In genomic region chr4:134252131-134252910, GRCm38 (mm10) we compare ENCODE assay signal across 9 mouse cellular contexts. TPM values are rescaled to one million over a fixed set of nuclear protein-coding genes. Genes with fewer than 3 reads are reported as not detected.
DNase-seq lines count a peak whose midpoint lies in the region; ATAC-seq lines count a peak whose summit lies in the region.
"Had no signal": no experiment of that assay in that cellular context is flagged by ENCODE, and none has a peak within 500 bp of the region (broad histone marks: within the 10 kb centered on the region; RNA-seq: fewer than 3 reads in every experiment).

No protein-coding gene starts in this region.

- no peak for ATAC-seq in kidney, embryonic 15.5 days (replicated peaks; ENCODE audit: low FRiP score)
- ATAC-seq in midbrain, embryonic 12.5 days (ENCODE audit: low FRiP score, low read depth), result no peak
- no peak for ATAC-seq in cerebellum, adult (ENCODE audit: insufficient number of reproducible peaks, low FRiP score, low TSS enrichment)

- H3K9me3 ChIP-seq in heart, embryonic 10.5 days, result no peaks in the 10 kb centered on the region
- no peaks in the 10 kb centered on the region for H3K9me3 ChIP-seq in forebrain, embryonic 10.5 days
- H3K9me3 ChIP-seq in kidney, embryonic 15.5 days (replicated peaks), result no peaks in the 10 kb centered on the region
- H3K9me3 ChIP-seq in midbrain, embryonic 12.5 days, result no peaks in the 10 kb centered on the region

- intact Hi-C loops in heart, postnatal 14 days (cut with DNase I), result loop anchor here (10.0 kb wide), 1 partner anchor 222 kb away; no protein-coding TSS in a partner anchor

- H3K27ac ChIP-seq in heart, embryonic 10.5 days, result peak overlapping the region; percentile 88
- peak overlapping the region; percentile 79 for H3K27ac ChIP-seq in forebrain, embryonic 10.5 days
- peak overlapping the region; percentile 61 for H3K27ac ChIP-seq in kidney, embryonic 15.5 days
- no peak overlapping the region for H3K27ac ChIP-seq in midbrain, embryonic 12.5 days (replicated peaks)

- 8% methylated on average over 22 of the region's 22 CpGs for WGBS in heart, embryonic 10.5 days
- 2% methylated on average over 22 of the region's 22 CpGs for WGBS in forebrain, embryonic 10.5 days
- 11% methylated on average over 22 of the region's 22 CpGs for WGBS in kidney, embryonic 15.5 days
- 4% methylated on average over 22 of the region's 22 CpGs for WGBS in midbrain, embryonic 12.5 days

- peaks cover 78% of the 10 kb centered on the region for H3K4me1 ChIP-seq in heart, embryonic 10.5 days
- peaks cover 96% of the 10 kb centered on the region for H3K4me1 ChIP-seq in forebrain, embryonic 10.5 days
- peaks cover 79% of the 10 kb centered on the region for H3K4me1 ChIP-seq in kidney, embryonic 15.5 days
- H3K4me1 ChIP-seq in midbrain, embryonic 12.5 days, result peaks cover 73% of the 10 kb centered on the region

- DNase-seq in heart, embryonic 10.5 days (ENCODE audit: low spot score), result no peak
- DNase-seq in heart, postnatal 14 days, result no peak
- no peak for DNase-seq in forebrain, embryonic 10.5 days (ENCODE audit: extremely low spot score, low spot score)
- no peak for DNase-seq in thymus, postnatal 4 days
- no peak for DNase-seq in thymus, postnatal 0 days (ENCODE audit: low spot score)

- H3K4me3 ChIP-seq in heart, embryonic 10.5 days, result peak overlapping the region; percentile 60
- H3K4me3 ChIP-seq in forebrain, embryonic 10.5 days, result peak overlapping the region; percentile 58
- peak overlapping the region; percentile 47 for H3K4me3 ChIP-seq in kidney, embryonic 15.5 days (replicated peaks)
- H3K4me3 ChIP-seq in midbrain, embryonic 12.5 days, result peak overlapping the region; percentile 51

- H3K27me3 ChIP-seq in heart, embryonic 10.5 days (ENCODE audit: insufficient read depth, poor library complexity, severe bottlenecking), result peaks cover 66% of the 10 kb centered on the region
- H3K27me3 ChIP-seq in forebrain, embryonic 10.5 days (ENCODE audit: poor library complexity, severe bottlenecking), result peaks cover 96% of the 10 kb centered on the region
- H3K27me3 ChIP-seq in kidney, embryonic 15.5 days, result peaks cover 79% of the 10 kb centered on the region
- H3K27me3 ChIP-seq in midbrain, embryonic 12.5 days, result peaks cover 96% of the 10 kb centered on the region

- peak overlapping the region; percentile 86 for H3K4me2 ChIP-seq in kidney, embryonic 15.5 days
- H3K4me2 ChIP-seq in midbrain, embryonic 12.5 days (replicated peaks), result peak overlapping the region; percentile 86

- no peaks in the 10 kb centered on the region for H3K36me3 ChIP-seq in heart, embryonic 10.5 days
- no peaks in the 10 kb centered on the region for H3K36me3 ChIP-seq in forebrain, embryonic 10.5 days (replicated peaks)
- H3K36me3 ChIP-seq in kidney, embryonic 15.5 days, result no peaks in the 10 kb centered on the region
- H3K36me3 ChIP-seq in midbrain, embryonic 12.5 days, result no peaks in the 10 kb centered on the region

- H3K9ac ChIP-seq in kidney, embryonic 15.5 days, result 0 out of 2 replicates have a peak overlapping the region, but pooled peaks have one; percentile 51
- H3K9ac ChIP-seq in midbrain, embryonic 12.5 days (replicated peaks), result peak overlapping the region; percentile 57; the same call in 1 of the 2 replicates

RNA-seq across cellular contexts. Expression of gene Grrp1, which starts 1.6 kb away (rescaled TPM):
- polyA plus RNA-seq in heart, embryonic 10.5 days (2016; fragmentation: Nextera tagmentation; extraction: Ambion mirVana), result 6.3 and 8.8 TPM in 2 replicates
- 10 to 100 TPM in 1 of 2 experiments, 1 to 10 TPM in 1; 8.6 to 13.8 TPM for total RNA-seq in heart, postnatal 14 days (2021)
- 8.3 and 8.4 TPM in 2 replicates for polyA plus RNA-seq in forebrain, embryonic 10.5 days (2016; fragmentation: Nextera tagmentation; extraction: Ambion mirVana)
- polyA plus RNA-seq in kidney, embryonic 15.5 days (2015; fragmentation: Nextera tagmentation; extraction: Ambion mirVana), result 10.6 and 12.1 TPM in 2 replicates
- polyA plus RNA-seq in midbrain, embryonic 12.5 days (2016; fragmentation: Nextera tagmentation; extraction: Ambion mirVana), result 5.7 and 6.0 TPM in 2 replicates
- polyA plus RNA-seq in thymus, postnatal 0 days (2015; fragmentation: Nextera tagmentation; extraction: Ambion mirVana), result 3.5 and 4.4 TPM in 2 replicates

RNA-seq across cellular contexts. Expression of gene Gm30191, which starts 5.6 kb away (rescaled TPM):
- polyA plus RNA-seq in heart, embryonic 10.5 days (2016; fragmentation: Nextera tagmentation; extraction: Ambion mirVana), result not detected in 2 replicates
- total RNA-seq in heart, postnatal 14 days (2021), result not detected
- polyA plus RNA-seq in forebrain, embryonic 10.5 days (2016; fragmentation: Nextera tagmentation; extraction: Ambion mirVana), result 0.24 TPM in 1 of 2 replicates, not detected in the other
- polyA plus RNA-seq in kidney, embryonic 15.5 days (2015; fragmentation: Nextera tagmentation; extraction: Ambion mirVana), result not detected in 2 replicates
- not detected in 2 replicates for polyA plus RNA-seq in midbrain, embryonic 12.5 days (2016; fragmentation: Nextera tagmentation; extraction: Ambion mirVana)
- 0.22 TPM in 1 of 2 replicates, not detected in the other for polyA plus RNA-seq in thymus, postnatal 0 days (2015; fragmentation: Nextera tagmentation; extraction: Ambion mirVana)
- total RNA-seq: hematopoietic stem cell, adult 5-6 weeks had no signal

RNA-seq across cellular contexts. Expression of gene Zfp593, which starts 6.9 kb away (rescaled TPM):
- 13.3 and 15.3 TPM in 2 replicates for polyA plus RNA-seq in heart, embryonic 10.5 days (2016; fragmentation: Nextera tagmentation; extraction: Ambion mirVana)
- 1 to 10 TPM; 2.4 to 3.3 TPM for total RNA-seq in heart, postnatal 14 days (2021)
- 20.7 and 22.7 TPM in 2 replicates for polyA plus RNA-seq in forebrain, embryonic 10.5 days (2016; fragmentation: Nextera tagmentation; extraction: Ambion mirVana)
- polyA plus RNA-seq in kidney, embryonic 15.5 days (2015; fragmentation: Nextera tagmentation; extraction: Ambion mirVana), result 15.6 and 15.8 TPM in 2 replicates
- polyA plus RNA-seq in midbrain, embryonic 12.5 days (2016; fragmentation: Nextera tagmentation; extraction: Ambion mirVana), result 17.7 and 19.6 TPM in 2 replicates
- polyA plus RNA-seq in thymus, postnatal 0 days (2015; fragmentation: Nextera tagmentation; extraction: Ambion mirVana), result 27.4 and 28.3 TPM in 2 replicates

RNA-seq across cellular contexts. Expression of gene E130218I03Rik, which starts 8.9 kb away (rescaled TPM):
- 0.19 and 0.28 TPM in 2 replicates for polyA plus RNA-seq in heart, embryonic 10.5 days (2016; fragmentation: Nextera tagmentation; extraction: Ambion mirVana)
- not detected for total RNA-seq in heart, postnatal 14 days (2021)
- 0.72 and 0.90 TPM in 2 replicates for polyA plus RNA-seq in forebrain, embryonic 10.5 days (2016; fragmentation: Nextera tagmentation; extraction: Ambion mirVana)
- polyA plus RNA-seq in kidney, embryonic 15.5 days (2015; fragmentation: Nextera tagmentation; extraction: Ambion mirVana), result 0.26 and 0.68 TPM in 2 replicates
- polyA plus RNA-seq in midbrain, embryonic 12.5 days (2016; fragmentation: Nextera tagmentation; extraction: Ambion mirVana), result 0.23 and 0.76 TPM in 2 replicates
- 0.54 and 0.69 TPM in 2 replicates for polyA plus RNA-seq in thymus, postnatal 0 days (2015; fragmentation: Nextera tagmentation; extraction: Ambion mirVana)
- total RNA-seq: hematopoietic stem cell, adult 5-6 weeks had no signal

RNA-seq across cellular contexts. Expression of gene Cnksr1, which starts 14.1 kb away (rescaled TPM):
- polyA plus RNA-seq in heart, embryonic 10.5 days (2016; fragmentation: Nextera tagmentation; extraction: Ambion mirVana), result 1.2 TPM in 2 replicates
- total RNA-seq in heart, postnatal 14 days (2021), result 1 to 10 TPM; 2.3 to 3.2 TPM
- 0.97 and 1.1 TPM in 2 replicates for polyA plus RNA-seq in forebrain, embryonic 10.5 days (2016; fragmentation: Nextera tagmentation; extraction: Ambion mirVana)
- 7.3 and 8.3 TPM in 2 replicates for polyA plus RNA-seq in kidney, embryonic 15.5 days (2015; fragmentation: Nextera tagmentation; extraction: Ambion mirVana)
- 0.26 and 0.46 TPM in 2 replicates for polyA plus RNA-seq in midbrain, embryonic 12.5 days (2016; fragmentation: Nextera tagmentation; extraction: Ambion mirVana)
- polyA plus RNA-seq in thymus, postnatal 0 days (2015; fragmentation: Nextera tagmentation; extraction: Ambion mirVana), result 2.2 and 2.5 TPM in 2 replicates
- total RNA-seq: hematopoietic stem cell, adult 5-6 weeks had no signal
